Mouse (Mus musculus): ENCODE data around the gene Lrp5.
A peak's percentile ranks its signal among the peaks of the same experiment; 100 is the strongest.
"Not testable (repeated sequence)": the region's sequence is repeated elsewhere in the genome, so short reads cannot be mapped to it uniquely, and the experiment has no call there.

The Lrp5 gene

GRCm38 (mm10) chr19:3609826-3610225, 76.5 kb downstream of the Lrp5 start:
- DNase-seq, result no peak

DNA sequence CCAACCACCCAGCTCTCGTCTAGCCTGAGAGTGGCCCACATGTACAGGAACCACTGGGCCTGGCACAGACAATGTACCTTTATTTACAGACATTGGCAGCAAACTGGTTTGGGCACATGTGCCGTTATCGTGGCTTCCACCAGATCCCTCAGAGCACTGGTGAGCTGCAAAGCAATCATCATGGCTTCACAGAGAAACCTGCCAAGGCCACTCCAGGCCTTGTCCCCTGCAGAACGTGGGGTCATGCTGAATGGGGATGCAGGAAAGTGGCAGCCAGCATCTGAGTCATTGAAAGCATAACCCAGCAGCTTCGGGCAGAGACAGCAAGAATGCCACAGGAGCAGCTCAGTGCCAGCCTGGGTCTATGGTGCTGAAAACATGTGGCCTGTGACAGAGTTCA, 92.0 kb downstream of the Lrp5 start:
- no peak for DNase-seq

DNA sequence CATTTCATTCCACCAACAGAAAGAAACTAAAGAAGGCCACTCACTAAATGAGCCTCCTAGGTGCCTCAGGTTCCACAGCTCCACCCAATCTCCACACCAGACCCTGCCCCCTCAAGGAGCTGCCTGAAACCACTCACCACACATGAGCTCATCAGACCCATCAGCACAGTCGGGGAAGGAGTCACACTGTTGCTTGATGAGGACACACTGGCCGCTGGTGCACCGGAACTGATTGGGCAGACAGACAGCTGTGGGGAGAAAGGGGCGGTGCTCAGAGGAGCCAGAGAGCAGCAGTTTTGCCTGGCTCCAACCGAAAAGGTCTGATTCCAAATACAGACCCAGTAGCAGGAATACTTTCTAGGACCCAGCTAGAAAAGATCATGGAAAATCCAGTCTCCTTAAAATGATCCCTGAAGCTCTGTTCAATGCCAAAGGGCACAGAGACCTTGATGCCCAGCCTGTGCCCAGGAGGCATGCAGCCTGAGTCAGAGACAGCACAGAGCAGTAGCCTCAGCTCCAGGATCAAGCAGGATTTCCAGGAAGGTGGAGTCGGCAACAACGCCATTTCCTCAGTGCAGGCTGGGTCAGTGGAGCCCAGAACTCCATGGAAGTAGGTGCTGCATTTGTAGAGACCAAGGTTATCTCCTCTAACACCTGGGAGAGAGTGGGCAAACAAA, 92.8 kb downstream of the Lrp5 start:
- DNase-seq, result no peak

DNA sequence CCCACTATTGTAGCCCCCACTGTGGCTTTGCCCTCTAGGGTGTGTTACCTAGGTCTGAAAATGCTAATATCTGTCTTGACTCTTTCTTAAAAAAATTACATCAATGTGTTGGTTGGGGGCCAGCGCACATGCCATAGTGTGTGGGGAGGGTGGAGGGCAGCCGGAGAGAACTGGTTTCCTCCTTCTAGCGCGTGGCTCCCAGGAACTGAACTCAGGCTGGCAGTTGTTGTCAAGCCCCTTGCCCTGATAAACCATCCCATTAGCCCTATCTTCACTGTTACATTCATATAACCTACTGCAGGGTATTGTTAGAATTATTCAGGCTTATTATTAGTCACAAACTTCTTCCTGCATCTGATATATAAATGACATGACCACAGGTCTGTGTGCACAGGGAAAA, 96.4 kb downstream of the Lrp5 start:
- DNase-seq, result no peak

DNA sequence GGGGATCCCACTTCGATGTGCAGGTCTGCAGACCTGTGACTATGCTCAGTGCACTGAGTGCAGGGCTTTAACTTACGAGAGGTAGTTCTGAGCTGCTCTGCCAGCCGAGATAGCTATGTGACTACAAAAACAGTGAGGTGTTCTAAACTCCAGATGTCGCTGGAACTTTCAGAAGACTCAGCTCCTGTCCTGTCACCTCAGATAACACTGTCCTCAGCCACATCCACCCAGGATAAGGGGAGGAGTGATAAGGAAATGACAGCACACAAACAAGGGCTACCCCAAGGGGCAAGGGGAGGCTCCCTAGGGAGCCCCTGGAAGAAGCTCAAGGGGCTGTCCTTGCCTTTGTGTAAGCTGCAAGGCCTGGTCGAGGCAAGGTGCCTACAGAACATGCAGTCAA, 96.8 kb downstream of the Lrp5 start:
- no peak for DNase-seq

DNA sequence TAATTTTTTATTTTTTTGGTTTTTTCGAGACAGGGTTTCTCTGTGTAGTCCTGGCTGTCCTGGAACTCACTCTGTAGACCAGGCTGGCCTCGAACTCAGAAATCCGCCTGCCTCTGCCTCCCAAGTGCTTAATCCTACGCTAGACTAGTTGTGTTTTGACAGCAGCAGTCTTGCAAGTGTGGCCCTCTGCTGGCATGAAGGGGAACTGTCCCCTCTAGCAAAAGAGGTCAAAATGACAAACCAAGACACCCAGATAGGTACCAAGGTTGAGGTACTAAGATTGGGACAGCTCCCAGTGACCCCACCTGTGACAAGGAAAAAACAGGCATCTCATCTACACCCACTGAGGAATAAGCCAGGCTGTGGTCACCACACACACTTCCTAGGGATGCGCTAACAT, 98.6 kb downstream of the Lrp5 start:
- DNase-seq, result not testable (repeated sequence)

DNA sequence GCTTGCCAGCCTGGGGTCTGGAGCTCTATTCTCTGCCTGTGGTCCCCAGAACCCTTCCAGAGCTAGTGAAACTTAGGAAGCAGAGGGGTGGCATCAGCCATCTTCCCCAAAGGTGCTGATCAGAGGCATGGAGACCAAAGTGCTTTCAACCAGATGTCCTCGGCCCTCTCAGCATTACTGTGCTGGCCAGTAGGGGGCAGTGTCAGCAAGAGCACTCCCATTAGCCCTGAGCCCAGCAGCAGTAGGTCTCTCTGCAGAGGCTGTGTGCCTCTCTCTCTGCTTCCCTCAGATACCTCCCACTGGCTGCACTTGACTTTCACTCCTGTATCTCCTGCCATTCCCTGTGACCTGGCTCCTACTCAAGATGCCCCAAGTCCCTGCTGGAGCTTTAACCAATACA, 99.8 kb downstream of the Lrp5 start:
- peak; percentile 26 for DNase-seq

DNA sequence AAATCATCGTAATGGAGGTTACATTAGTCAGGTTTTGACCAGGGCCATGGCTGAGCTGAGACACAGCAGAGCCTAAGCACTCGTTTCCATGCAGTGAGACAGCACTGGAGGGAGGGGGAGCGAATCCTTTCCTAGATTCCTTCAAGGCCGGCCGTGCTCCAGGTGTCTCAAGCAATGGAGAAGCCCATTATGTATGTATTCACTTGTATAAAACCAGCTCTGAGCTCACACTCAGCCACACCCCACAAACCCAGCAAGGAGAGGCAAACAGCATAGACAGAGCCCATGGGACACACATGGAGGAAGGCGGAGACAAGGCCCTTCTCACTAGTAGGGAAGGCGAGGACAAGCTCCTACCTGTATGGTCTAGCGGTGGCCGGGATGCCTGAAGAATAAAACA, 100.3 kb downstream of the Lrp5 start:
- DNase-seq, result no peak

DNA sequence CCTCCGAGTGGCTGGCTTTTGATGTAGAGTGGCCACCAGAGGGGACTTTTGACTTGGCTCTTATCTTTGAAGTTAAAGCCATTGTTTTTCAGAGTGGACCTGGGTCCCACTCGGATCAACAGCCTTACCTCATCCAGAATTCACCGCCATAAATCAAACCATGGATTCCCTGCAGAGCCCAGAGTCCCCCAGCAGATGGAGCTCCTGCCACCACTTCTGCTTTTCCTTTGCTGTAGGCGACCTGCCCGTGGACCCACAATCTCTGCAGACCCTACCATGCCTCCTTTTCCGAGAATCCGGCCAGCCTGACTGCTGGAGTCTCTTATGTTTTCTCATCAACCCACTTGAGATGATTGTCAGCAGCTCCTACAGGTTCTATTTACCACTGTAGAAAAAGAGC, 105.0 kb downstream of the Lrp5 start:
- peak; percentile 53 for DNase-seq

- no peak for DNase-seq
These were observed 108.5 kb downstream of the Lrp5 start for GRCm38 (mm10) chr19:3577911-3578290.

DNA sequence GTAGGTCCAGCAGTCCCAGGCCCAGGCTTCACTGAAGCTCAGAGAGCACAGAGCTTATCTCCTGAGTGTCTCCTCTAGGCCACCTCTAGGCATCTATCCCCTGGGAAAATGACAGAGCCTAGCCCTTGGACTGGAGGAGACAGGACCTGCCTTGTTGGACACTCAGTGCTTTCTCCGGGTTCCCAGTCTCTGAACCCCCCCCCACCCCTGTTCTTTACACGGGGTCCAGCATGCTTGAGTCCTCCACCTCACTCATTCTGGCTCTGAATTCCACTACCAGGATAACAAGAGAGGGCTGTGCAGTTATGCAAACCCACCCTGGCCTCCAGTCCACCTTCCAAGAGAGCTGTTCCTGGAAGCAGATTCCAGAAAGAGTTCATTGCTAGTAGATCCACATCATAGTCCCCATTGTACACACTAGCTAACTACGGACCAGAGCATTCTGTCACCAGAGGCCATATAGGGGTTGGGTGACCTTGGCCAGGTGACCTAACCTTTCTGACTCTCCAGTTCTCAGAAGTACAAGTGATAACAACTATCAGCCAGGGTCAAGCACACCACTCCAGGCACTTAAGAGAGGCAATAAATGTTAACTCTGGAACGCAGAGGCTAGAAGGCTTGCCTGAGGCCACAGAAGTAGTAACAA, 109.0 kb downstream of the Lrp5 start:
- DNase-seq, result peak; percentile 19

- DNase-seq, result peak; percentile 16
These were observed 109.7 kb downstream of the Lrp5 start for GRCm38 (mm10) chr19:3576451-3577264.

GRCm38 (mm10) chr19:3575632-3576384, 110.6 kb downstream of the Lrp5 start, which contains the start of gene Ppp6r3:
Ppp6r3 (minus strand) TSS chr19:3575749.
- DNase-seq, result peak; percentile 99

DNA sequence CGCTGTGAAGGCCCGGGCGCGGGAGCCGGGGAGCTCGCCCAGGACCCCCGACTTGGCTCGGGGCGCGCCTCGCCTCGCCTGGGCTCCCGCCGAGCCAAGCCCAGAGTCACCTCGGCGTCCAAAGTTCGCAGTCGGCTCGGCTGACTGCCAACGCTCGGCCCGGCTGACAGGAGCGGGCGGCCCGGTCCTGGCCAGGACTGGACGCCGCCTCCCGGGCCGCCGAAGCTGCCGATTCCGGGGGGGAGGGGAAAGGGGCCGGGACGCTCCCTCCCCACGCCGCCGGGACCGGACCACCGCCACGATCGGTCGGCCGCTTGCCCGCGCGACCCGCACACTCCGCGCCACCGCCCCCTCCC, 111.1 kb downstream of the Lrp5 start:
- DNase-seq, result no peak

GRCm38 (mm10) chr19:3574593-3575094, 111.7 kb downstream of the Lrp5 start:
- DNase-seq, result no peak

- no peak for DNase-seq
These were observed 122.1 kb downstream of the Lrp5 start for GRCm38 (mm10) chr19:3564309-3564708.

- DNase-seq, result no peak
These were observed 123.6 kb downstream of the Lrp5 start for GRCm38 (mm10) chr19:3562752-3563151.

DNA sequence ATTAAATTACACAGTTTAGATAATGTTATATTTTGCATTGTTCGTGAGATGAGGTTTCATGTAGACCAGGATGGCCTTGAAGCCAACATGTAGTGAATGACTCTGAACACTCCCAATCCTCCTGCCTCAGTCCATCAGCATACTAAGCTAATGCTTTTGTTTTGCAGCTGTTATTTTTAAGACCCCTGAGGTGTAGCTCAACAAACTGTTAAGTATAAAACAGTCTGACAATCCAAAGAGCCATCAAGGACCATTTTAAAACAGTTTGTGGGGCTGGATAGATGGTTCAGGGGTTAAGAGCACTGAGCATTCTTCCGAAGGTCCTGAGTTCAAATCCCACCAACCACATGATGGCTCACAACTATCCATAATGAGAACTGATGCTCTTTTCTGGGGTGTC, 124.1 kb downstream of the Lrp5 start:
- DNase-seq, result no peak

DNA sequence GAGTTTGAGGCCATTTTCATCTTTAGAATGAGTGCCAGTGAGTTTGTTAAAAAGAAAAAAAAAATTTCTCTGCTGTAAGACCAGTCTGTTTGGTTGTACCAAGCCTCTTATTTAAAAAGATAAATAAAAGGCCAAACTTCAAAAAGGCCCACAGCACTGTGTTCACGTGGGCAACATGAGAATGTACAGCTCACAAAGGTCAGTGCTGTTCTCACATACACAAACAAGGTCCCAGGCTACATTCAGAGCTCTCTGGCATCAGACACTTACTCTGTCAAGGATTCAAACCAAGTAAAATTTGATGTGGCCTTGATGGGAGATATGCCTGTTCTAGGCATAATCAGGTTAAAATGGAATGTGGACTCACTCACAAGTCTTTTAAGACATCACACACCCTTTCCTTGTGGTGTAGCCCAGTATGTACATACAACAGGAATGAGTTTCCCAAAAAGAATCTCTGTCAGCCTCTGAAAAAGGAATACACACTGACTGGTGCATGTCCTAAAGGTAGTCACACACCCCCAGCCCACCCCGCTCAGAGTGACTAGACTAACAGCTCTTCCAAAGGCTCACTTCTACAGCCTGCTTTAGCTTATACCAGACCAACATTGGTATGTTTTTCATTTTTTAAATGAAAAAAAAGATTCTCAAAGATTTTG, 130.1 kb downstream of the Lrp5 start:
- DNase-seq, result no peak

DNA sequence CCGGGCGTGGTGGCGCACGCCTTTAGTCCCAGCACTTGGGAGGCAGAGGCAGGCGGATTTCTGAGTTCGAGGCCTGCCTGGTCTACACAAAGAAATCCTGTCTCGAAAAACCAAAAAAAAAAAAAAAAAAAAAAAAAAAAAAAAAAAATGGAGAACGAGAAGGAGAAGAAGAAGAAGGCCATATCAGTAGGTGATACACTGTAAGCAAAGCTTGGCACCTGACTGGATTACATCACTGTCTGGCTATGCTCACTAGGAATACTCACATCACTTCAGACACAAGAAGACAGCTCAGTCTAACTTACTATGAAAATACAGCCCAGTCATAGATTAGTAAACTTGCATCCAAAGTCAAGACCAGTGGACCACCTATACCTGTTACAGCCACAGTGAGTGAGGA, 131.6 kb downstream of the Lrp5 start:
- DNase-seq, result no peak

DNA sequence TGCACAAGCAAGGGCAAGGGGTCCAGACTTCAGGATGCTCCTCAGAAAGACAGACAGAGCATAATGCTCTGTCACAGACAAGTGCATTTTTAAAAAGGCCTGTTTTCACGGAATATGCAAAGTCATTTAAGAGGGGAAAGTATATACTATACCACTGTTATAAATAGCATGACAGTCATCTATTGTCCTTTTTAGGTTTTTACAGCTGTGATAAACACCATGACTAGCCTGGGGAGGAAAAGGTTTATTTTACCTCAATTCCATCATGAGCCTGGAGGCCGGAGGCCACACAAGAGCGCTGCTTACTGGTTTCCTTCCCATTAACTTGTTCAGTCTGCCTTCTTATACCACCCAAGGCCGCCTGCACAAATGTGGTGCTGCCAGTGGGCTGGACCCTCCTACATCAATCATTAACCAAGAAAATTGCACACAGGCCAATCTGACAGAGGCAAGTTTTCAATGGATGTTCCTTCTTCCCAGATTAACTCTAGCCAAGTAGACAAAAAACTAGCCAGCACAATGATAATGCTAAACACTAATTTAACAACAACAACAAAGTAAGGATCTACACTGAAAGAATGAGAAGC, 134.7 kb downstream of the Lrp5 start:
- no peak for DNase-seq

DNA sequence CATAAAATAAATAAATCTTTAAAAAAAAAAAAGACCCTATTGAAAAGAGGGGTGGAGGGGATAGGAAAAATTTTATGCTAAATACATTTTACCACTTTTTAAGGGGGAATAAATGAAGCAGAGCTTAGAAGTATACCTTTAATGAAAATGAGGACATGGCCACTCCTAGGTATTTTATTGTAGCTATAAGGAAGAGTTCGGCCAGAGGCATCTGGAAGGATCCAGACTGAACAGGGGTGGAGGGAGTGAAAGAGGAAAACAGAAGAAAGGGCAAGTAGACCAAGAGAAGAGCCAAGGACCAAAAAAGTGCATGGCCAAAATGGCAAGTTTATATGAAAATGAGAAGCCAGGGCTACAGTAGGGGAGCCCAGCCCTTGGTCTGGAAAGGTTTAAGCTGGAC, 136.3 kb downstream of the Lrp5 start:
- DNase-seq, result no peak
